Mouse (Mus musculus): ENCODE measurements around the gene Itga6.

GRCm38 (mm10) chr2:71865022-71865421 is 119.6 kb downstream of the Itga6 start:
- TF ChIP-seq CTCF (IDR thresholded peaks at IDR 0.05; ENCODE audit: low read depth, low read length), result no peak
- TF ChIP-seq TAL1 (conservative IDR thresholded peaks at IDR 0.05; ENCODE audit: low read depth, low read length), result no peak
